Mouse (Mus musculus): Measurements from ENCODE around the gene Lmf1.

The Lmf1 gene

GRCm38 (mm10) chr17:25696263-25696662, 117.4 kb downstream of the Lmf1 start:
- in situ Hi-C loops (cut with MboI, MseI), result loop anchor here (5.0 to 10.0 kb wide), 2 partner anchors 219 to 1149 kb away; partner anchors contain the start of gene Nkx2-5 (in 1 of the 2)

GRCm38 (mm10) chr17:25698446-25698845, 119.6 kb downstream of the Lmf1 start:
- in situ Hi-C loops (cut with MboI, MseI), result loop anchor here (5.0 to 10.0 kb wide), 2 partner anchors 221 to 1146 kb away; partner anchors contain the start of gene Nkx2-5 (in 1 of the 2)

- in situ Hi-C loops (cut with MboI, MseI), result no loop called here
Measured at GRCm38 (mm10) chr17:25700863-25701496, 122.1 kb downstream of the Lmf1 start.

- in situ Hi-C loops (cut with MboI, MseI), result no loop called here
Measured at GRCm38 (mm10) chr17:25709994-25710393, 131.1 kb downstream of the Lmf1 start.

GRCm38 (mm10) chr17:25711136-25711535, 132.3 kb downstream of the Lmf1 start:
- in situ Hi-C loops (cut with MboI, MseI), result no loop called here

Measured in T-helper 17 cell (primary cell).